Mouse (Mus musculus) midbrain, embryonic 16.5 days (tissue): ENCODE results near the gene Clec18a. TPM values are rescaled to one million over a fixed set of nuclear protein-coding genes. Genes with fewer than 3 reads are reported as not detected.
"Not testable (repeated sequence)": the region's sequence is repeated elsewhere in the genome, so short reads cannot be mapped to it uniquely, and the experiment has no call there.

ENCODE experiments used
- ATAC-seq: fragments of 200-750 bp; cut with Nextera tagmentation; 2 replicates; pipeline ENCODE4 v1.8.0; 2017; ENCODE audit warnings: moderate TSS enrichment
- H3K27ac ChIP-seq: fragments of 300-500 bp; sonication (generic); 2 replicates; pipeline ENCODE4 v1.5.1; 2014; ENCODE audit warnings: mild to moderate bottlenecking, low read length, mixed read lengths
- H3K27me3 ChIP-seq: fragments of 300-500 bp; sonication (generic); 2 replicates; pipeline ENCODE4 v1.6.1; 2014; ENCODE audit warnings: low read depth, low read length, mixed read lengths; ENCODE audit not compliant: control insufficient read depth, insufficient read depth
- H3K36me3 ChIP-seq: fragments of 300-500 bp; sonication (generic); 2 replicates; pipeline ENCODE4 v1.6.1; 2014; ENCODE audit warnings: mild to moderate bottlenecking, low read length, moderate library complexity, mixed read lengths; ENCODE audit not compliant: control insufficient read depth, insufficient read depth
- H3K4me1 ChIP-seq: fragments of 300-500 bp; sonication (generic); 2 replicates; pipeline ENCODE4 v1.6.1; 2014; ENCODE audit warnings: mild to moderate bottlenecking, low read length, mixed read lengths; ENCODE audit not compliant: control insufficient read depth, insufficient read depth
- H3K4me2 ChIP-seq: fragments of 300-500 bp; sonication (generic); 2 replicates; pipeline ENCODE4 v1.6.1; 2014; ENCODE audit warnings: mild to moderate bottlenecking, low read length, mixed read lengths
- H3K4me3 ChIP-seq: fragments of 300-500 bp; sonication (generic); 2 replicates; pipeline ENCODE4 v1.5.1; 2014; ENCODE audit warnings: low read depth, mild to moderate bottlenecking, low read length, moderate library complexity, mixed read lengths
- H3K9ac ChIP-seq: fragments of 300-500 bp; sonication (generic); 2 replicates; pipeline ENCODE4 v1.6.1; 2014; ENCODE audit warnings: low read depth, low read length, mixed read lengths
- H3K9me3 ChIP-seq: fragments of 300-500 bp; sonication (generic); replicated peaks from 2 replicates; pipeline ENCODE4 v1.6.1; 2014; ENCODE audit warnings: mild to moderate bottlenecking, low read length, mixed read lengths; ENCODE audit not compliant: control insufficient read depth, poor library complexity, severe bottlenecking
- WGBS: fragments of 180-500 bp; shearing (Covaris S2); extraction: QIAGEN DNeasy Blood & Tissue Kit; methylation state at CpG from one replicate; pipeline ENCODE4 v1.1.7; 2014; 5-methylcytosine and 5-hydroxymethylcytosine counted together
- polyA plus RNA-seq: library from polyadenylated mRNA; unstranded; fragments of >200 nt; fragmentation: Nextera tagmentation; extraction: Ambion mirVana; gene quantifications from 2 replicates; pipeline ENCODE4 v1.2.1, GENCODE M21; 2015

Gene Clec18a
- polyA plus RNA-seq, 1 experiment from 2014 or later = 0.26 TPM

GRCm38 (mm10) chr8:111081580-111082258, 10.5 kb downstream of the Clec18a start:
- Histone ChIP-seq H3K27ac (no peak overlapping the region), H3K4me2 (no peak overlapping the region), H3K9ac (no peak overlapping the region), H3K36me3 (no peaks in the 10 kb centered on the region), H3K4me3 (no peak overlapping the region), H3K27me3 (no peaks in the 10 kb centered on the region), H3K4me1 (no peaks in the 10 kb centered on the region; the same call in 1 of the 2 replicates), H3K9me3 (no peaks in the 10 kb centered on the region)
- 31% methylated on average over 12 of the region's 12 CpGs for WGBS
- no peak for ATAC-seq

- H3K36me3 ChIP-seq = no peaks in the 10 kb centered on the region
- no peaks in the 10 kb centered on the region; the same call in 1 of the 2 replicates for H3K4me1 ChIP-seq
- no peak for ATAC-seq
- WGBS = 26% methylated on average over 6 of the region's 6 CpGs
- H3K9ac ChIP-seq = no peak overlapping the region
- H3K4me2 ChIP-seq = no peak overlapping the region
- H3K27ac ChIP-seq = no peak overlapping the region
- no peak overlapping the region for H3K4me3 ChIP-seq
- H3K27me3 ChIP-seq = no peaks in the 10 kb centered on the region
- H3K9me3 ChIP-seq = no peaks in the 10 kb centered on the region
These were observed 12.4 kb downstream of the Clec18a start for GRCm38 (mm10) chr8:111079861-111080271.

GRCm38 (mm10) chr8:111079461-111079860, 12.8 kb downstream of the Clec18a start:
- no peak for ATAC-seq
- H3K9me3 ChIP-seq = no peaks in the 10 kb centered on the region
- H3K4me1 ChIP-seq = no peaks in the 10 kb centered on the region; the same call in 1 of the 2 replicates
- no peaks in the 10 kb centered on the region for H3K36me3 ChIP-seq
- H3K4me2 ChIP-seq = no peak overlapping the region
- H3K9ac ChIP-seq = no peak overlapping the region
- H3K27me3 ChIP-seq = no peaks in the 10 kb centered on the region
- no peak overlapping the region for H3K4me3 ChIP-seq
- H3K27ac ChIP-seq = no peak overlapping the region
- 53% methylated on average over 5 of the region's 5 CpGs for WGBS

GRCm38 (mm10) chr8:111075926-111076325, 16.3 kb downstream of the Clec18a start:
- Histone ChIP-seq H3K4me3 (no peak overlapping the region), H3K9me3 (no peaks in the 10 kb centered on the region), H3K27me3 (no peaks in the 10 kb centered on the region), H3K4me1 (no peaks in the 10 kb centered on the region), H3K9ac (no peak overlapping the region), H3K4me2 (no peak overlapping the region), H3K27ac (no peak overlapping the region), H3K36me3 (no peaks in the 10 kb centered on the region)
- ATAC-seq = no peak
- whole genome bisulfite sequencing = 83% methylated on average over 3 of the region's 3 CpGs

GRCm38 (mm10) chr8:111068660-111069059, 23.6 kb downstream of the Clec18a start:
- H3K4me3 ChIP-seq = not testable (repeated sequence)

GRCm38 (mm10) chr8:111067439-111067838, 24.8 kb downstream of the Clec18a start:
- Histone ChIP-seq H3K9me3 (no peaks in the 10 kb centered on the region), H3K4me2 (no peak overlapping the region), H3K27me3 (no peaks in the 10 kb centered on the region), H3K36me3 (no peaks in the 10 kb centered on the region), H3K4me1 (peaks cover 5% of the 10 kb centered on the region; the same call in 1 of the 2 replicates), H3K27ac (no peak overlapping the region), H3K4me3 (no peak overlapping the region), H3K9ac (no peak overlapping the region)
- 25% methylated on average over 10 of the region's 10 CpGs for WGBS
- ATAC-seq = no peak

More at GRCm38 (mm10) chr8:111068660-111069059, 23.6 kb downstream of the Clec18a start:
- not testable (repeated sequence) for H3K4me2 ChIP-seq, H3K36me3 ChIP-seq, H3K9ac ChIP-seq, ATAC-seq, H3K27me3 ChIP-seq, H3K27ac ChIP-seq, H3K9me3 ChIP-seq, H3K4me1 ChIP-seq
- WGBS = 91% methylated on average over 9 of the region's 9 CpGs

GRCm38 (mm10) chr8:111066308-111066707, 25.9 kb downstream of the Clec18a start:
- Histone ChIP-seq H3K4me1 (peaks cover 5% of the 10 kb centered on the region), H3K4me2 (no peak overlapping the region), H3K27me3 (no peaks in the 10 kb centered on the region), H3K4me3 (no peak overlapping the region), H3K9me3 (no peaks in the 10 kb centered on the region), H3K9ac (no peak overlapping the region), H3K27ac (no peak overlapping the region), H3K36me3 (no peaks in the 10 kb centered on the region)
- ATAC-seq = no peak
- 67% methylated on average over 4 of the region's 4 CpGs for WGBS

- Histone ChIP-seq H3K4me1 (peaks cover 17% of the 10 kb centered on the region), H3K27ac (no peak overlapping the region), H3K36me3 (0 out of 2 replicates have a peak, but pooled peaks cover 2% of the 10 kb centered on the region), H3K27me3 (no peaks in the 10 kb centered on the region), H3K9ac (no peak overlapping the region), H3K9me3 (no peaks in the 10 kb centered on the region), H3K4me3 (no peak overlapping the region), H3K4me2 (peak overlapping the region; percentile 60)
- WGBS = 49% methylated on average over 2 of the region's 2 CpGs
- no peak for ATAC-seq
These were observed 29.3 kb downstream of the Clec18a start for GRCm38 (mm10) chr8:111062893-111063292.

- H3K9ac ChIP-seq = peak overlapping the region; percentile 71
- no peaks in the 10 kb centered on the region for H3K27me3 ChIP-seq
- under 1% methylated on average over 27 of the region's 27 CpGs for WGBS
- peak overlapping the region; percentile 60 for H3K4me2 ChIP-seq
- peak; percentile 91 for ATAC-seq
- H3K27ac ChIP-seq = peak overlapping the region; percentile 85
- peaks cover 24% of the 10 kb centered on the region for H3K4me1 ChIP-seq
- H3K36me3 ChIP-seq = 0 out of 2 replicates have a peak, but pooled peaks cover 2% of the 10 kb centered on the region
- no peaks in the 10 kb centered on the region for H3K9me3 ChIP-seq
- H3K4me3 ChIP-seq = peak overlapping the region; percentile 62
These were observed 30.0 kb downstream of the Clec18a start for GRCm38 (mm10) chr8:111062072-111062757.
